Mouse (Mus musculus): ENCODE data around the gene Ahr. TPM values are rescaled to one million over a fixed set of nuclear protein-coding genes. Genes with fewer than 3 reads are reported as not detected.

Ahr gene
- polyA plus RNA-seq, 1 experiment from 2014 or later, result 1.5 TPM

GRCm38 (mm10) chr12:35480764-35481163 is 54.1 kb downstream of the Ahr start:
- WGBS, result 92% methylated on average over 2 of the region's 2 CpGs
- H3K27me3 ChIP-seq (ENCODE audit: control insufficient read depth, insufficient read depth, low read length), result no peaks in the 10 kb centered on the region
- no peaks in the 10 kb centered on the region for H3K4me1 ChIP-seq (ENCODE audit: control insufficient read depth, insufficient read depth, low read length)
- no peak for ATAC-seq (ENCODE audit: insufficient number of reproducible peaks, low FRiP score, low TSS enrichment, low read depth)
- no peak for DNase-seq (ENCODE audit: low spot score)
- H3K36me3 ChIP-seq (ENCODE audit: control insufficient read depth, insufficient read depth, low read length), result no peaks in the 10 kb centered on the region
- no peak overlapping the region for H3K4me2 ChIP-seq (ENCODE audit: low read depth, severe bottlenecking)
- no peak overlapping the region for H3K4me3 ChIP-seq (ENCODE audit: low read depth, low read length)
- no peak overlapping the region for H3K27ac ChIP-seq (replicated peaks; ENCODE audit: low read depth, low read length)
- no peaks in the 10 kb centered on the region for H3K9me3 ChIP-seq (ENCODE audit: control insufficient read depth, low read length)
- no peak overlapping the region for H3K9ac ChIP-seq (ENCODE audit: low read length)

GRCm38 (mm10) chr12:35478906-35479305 is 55.9 kb downstream of the Ahr start:
- H3K36me3 ChIP-seq (ENCODE audit: control insufficient read depth, insufficient read depth, low read length), result no peaks in the 10 kb centered on the region
- DNase-seq (ENCODE audit: low spot score), result no peak
- H3K9ac ChIP-seq (ENCODE audit: low read length), result no peak overlapping the region
- no peaks in the 10 kb centered on the region for H3K27me3 ChIP-seq (ENCODE audit: control insufficient read depth, insufficient read depth, low read length)
- no peak overlapping the region for H3K4me3 ChIP-seq (ENCODE audit: low read depth, low read length)
- H3K4me2 ChIP-seq (ENCODE audit: low read depth, severe bottlenecking), result no peak overlapping the region
- no peak overlapping the region for H3K27ac ChIP-seq (replicated peaks; ENCODE audit: low read depth, low read length)
- no peak for ATAC-seq (ENCODE audit: insufficient number of reproducible peaks, low FRiP score, low TSS enrichment, low read depth)
- 64% methylated on average over 5 of the region's 5 CpGs for WGBS
- no peaks in the 10 kb centered on the region for H3K9me3 ChIP-seq (ENCODE audit: control insufficient read depth, low read length)
- H3K4me1 ChIP-seq (ENCODE audit: control insufficient read depth, insufficient read depth, low read length), result no peaks in the 10 kb centered on the region

- DNase-seq (ENCODE audit: low spot score), result no peak
- H3K4me1 ChIP-seq (ENCODE audit: control insufficient read depth, insufficient read depth, low read length), result no peaks in the 10 kb centered on the region
- H3K4me2 ChIP-seq (ENCODE audit: low read depth, severe bottlenecking), result no peak overlapping the region
- H3K27ac ChIP-seq (replicated peaks; ENCODE audit: low read depth, low read length), result no peak overlapping the region
- WGBS, result 85% methylated on average over 1 of the region's 1 CpGs
- ATAC-seq (ENCODE audit: insufficient number of reproducible peaks, low FRiP score, low TSS enrichment, low read depth), result no peak
- H3K36me3 ChIP-seq (ENCODE audit: control insufficient read depth, insufficient read depth, low read length), result no peaks in the 10 kb centered on the region
- H3K9ac ChIP-seq (ENCODE audit: low read length), result no peak overlapping the region
- no peak overlapping the region for H3K4me3 ChIP-seq (ENCODE audit: low read depth, low read length)
- H3K27me3 ChIP-seq (ENCODE audit: control insufficient read depth, insufficient read depth, low read length), result no peaks in the 10 kb centered on the region
- no peaks in the 10 kb centered on the region for H3K9me3 ChIP-seq (ENCODE audit: control insufficient read depth, low read length)
Observed at GRCm38 (mm10) chr12:35463457-35463856, 71.4 kb downstream of the Ahr start.

- Histone ChIP-seq H3K36me3 (ENCODE audit: control insufficient read depth, insufficient read depth, low read length) (no peaks in the 10 kb centered on the region), H3K4me3 (ENCODE audit: low read depth, low read length) (no peak overlapping the region), H3K27me3 (ENCODE audit: control insufficient read depth, insufficient read depth, low read length) (no peaks in the 10 kb centered on the region), H3K27ac (replicated peaks; ENCODE audit: low read depth, low read length) (no peak overlapping the region), H3K9ac (ENCODE audit: low read length) (no peak overlapping the region), H3K4me1 (ENCODE audit: control insufficient read depth, insufficient read depth, low read length) (no peaks in the 10 kb centered on the region), H3K9me3 (ENCODE audit: control insufficient read depth, low read length) (no peaks in the 10 kb centered on the region), H3K4me2 (ENCODE audit: low read depth, severe bottlenecking) (no peak overlapping the region)
- no peak for DNase-seq (ENCODE audit: low spot score)
- no peak for ATAC-seq (ENCODE audit: insufficient number of reproducible peaks, low FRiP score, low TSS enrichment, low read depth)
- WGBS, result 84% methylated on average over 6 of the region's 6 CpGs
Observed at GRCm38 (mm10) chr12:35462667-35463066, 72.2 kb downstream of the Ahr start.

GRCm38 (mm10) chr12:35459662-35460061 is 75.2 kb downstream of the Ahr start:
- no peaks in the 10 kb centered on the region for H3K9me3 ChIP-seq (ENCODE audit: control insufficient read depth, low read length)
- H3K27ac ChIP-seq (replicated peaks; ENCODE audit: low read depth, low read length), result no peak overlapping the region
- no peak overlapping the region for H3K9ac ChIP-seq (ENCODE audit: low read length)
- no peak overlapping the region for H3K4me2 ChIP-seq (ENCODE audit: low read depth, severe bottlenecking)
- no peak overlapping the region for H3K4me3 ChIP-seq (ENCODE audit: low read depth, low read length)
- ATAC-seq (ENCODE audit: insufficient number of reproducible peaks, low FRiP score, low TSS enrichment, low read depth), result no peak
- H3K27me3 ChIP-seq (ENCODE audit: control insufficient read depth, insufficient read depth, low read length), result no peaks in the 10 kb centered on the region
- no peaks in the 10 kb centered on the region for H3K36me3 ChIP-seq (ENCODE audit: control insufficient read depth, insufficient read depth, low read length)
- 84% methylated on average over 3 of the region's 3 CpGs for WGBS
- H3K4me1 ChIP-seq (ENCODE audit: control insufficient read depth, insufficient read depth, low read length), result no peaks in the 10 kb centered on the region
- DNase-seq (ENCODE audit: low spot score), result no peak

All from limb, embryonic 11.5 days (tissue).